Mouse (Mus musculus): ENCODE measurements around the gene Gpc5.

- no peak for TF ChIP-seq CTCF (IDR thresholded peaks at IDR 0.05; ENCODE audit: low read depth)
- no peak for TF ChIP-seq EP300 (optimal IDR thresholded peaks at IDR 0.05)
These were observed 654.0 kb downstream of the Gpc5 start for GRCm38 (mm10) chr14:115746013-115746412.
